Mouse (Mus musculus): Measurements from ENCODE around the gene Celf5. TPM values are rescaled to one million over a fixed set of nuclear protein-coding genes. Genes with fewer than 3 reads are reported as not detected.

The Celf5 gene
- polyA plus RNA-seq, 1 experiment = not detected

DNA sequence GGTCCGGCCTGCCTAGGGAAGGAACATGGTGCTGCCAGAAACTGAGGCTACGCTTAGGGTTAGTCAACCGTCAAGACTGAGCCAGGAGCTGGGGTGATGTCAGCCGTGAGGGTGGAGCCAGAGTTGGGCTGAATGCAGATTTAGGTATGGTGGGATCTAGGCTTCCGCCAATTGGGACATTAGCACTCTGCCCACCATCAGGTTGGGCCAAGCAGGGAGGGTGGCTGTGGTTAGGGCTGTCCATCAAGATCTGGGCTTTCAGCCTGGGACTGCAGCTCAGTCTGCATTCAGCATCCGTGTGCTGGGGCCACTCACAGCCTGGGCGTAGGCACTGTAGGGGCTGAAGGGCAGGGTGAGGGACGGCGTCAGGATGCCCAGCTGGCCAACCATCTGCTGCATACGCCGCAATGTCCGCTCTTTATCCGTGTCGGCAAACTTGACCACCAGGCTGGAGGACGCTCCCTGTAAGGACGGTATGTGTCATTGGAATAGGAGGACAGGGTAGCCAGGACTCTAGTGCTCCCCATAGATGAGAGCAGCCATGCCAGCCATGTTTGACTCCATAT is 14.8 kb downstream of the Celf5 start:
- Histone ChIP-seq H3K9me3 (ENCODE audit: control insufficient read depth, low read length) (peaks cover 2% of the 10 kb centered on the region; the same call in 1 of the 2 replicates), H3K36me3 (ENCODE audit: control insufficient read depth) (no peaks in the 10 kb centered on the region), H3K4me1 (ENCODE audit: control insufficient read depth) (peaks cover 18% of the 10 kb centered on the region), H3K27me3 (ENCODE audit: control insufficient read depth) (peaks cover 93% of the 10 kb centered on the region), H3K4me3 (replicated peaks) (no peak overlapping the region)
- TF ChIP-seq TAL1 (IDR thresholded peaks at IDR 0.05; ENCODE audit: low read length) (no peak), GATA1 (IDR thresholded peaks at IDR 0.05; ENCODE audit: low read length) (no peak)

DNA sequence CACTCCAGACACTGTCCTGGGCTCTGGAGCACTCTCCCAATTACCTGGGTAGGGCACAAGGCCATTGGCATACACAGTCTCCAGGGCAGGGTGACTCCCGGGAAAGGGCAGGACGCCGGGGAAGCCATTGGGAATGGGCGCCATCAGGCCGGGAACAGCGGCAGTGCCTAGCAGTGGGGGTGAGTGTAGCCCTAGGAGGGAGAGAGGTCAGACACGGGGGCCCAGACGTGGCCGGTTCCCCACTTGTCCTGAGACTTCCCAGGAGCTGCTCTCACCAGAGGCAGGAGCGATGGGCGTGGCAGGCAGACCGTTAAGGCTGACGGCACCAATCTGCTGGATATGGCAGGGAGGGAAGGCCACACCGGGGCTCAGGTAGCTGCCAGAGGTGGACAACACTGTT is 15.6 kb downstream of the Celf5 start:
- Histone ChIP-seq H3K4me1 (ENCODE audit: control insufficient read depth) (peaks cover 22% of the 10 kb centered on the region), H3K27me3 (ENCODE audit: control insufficient read depth) (peaks cover 93% of the 10 kb centered on the region), H3K9me3 (ENCODE audit: control insufficient read depth, low read length) (peaks cover 2% of the 10 kb centered on the region; the same call in 1 of the 2 replicates), H3K36me3 (ENCODE audit: control insufficient read depth) (no peaks in the 10 kb centered on the region), H3K4me3 (replicated peaks) (no peak overlapping the region)
- TF ChIP-seq TAL1 (IDR thresholded peaks at IDR 0.05; ENCODE audit: low read length) = no peak
- no peak for TF ChIP-seq GATA1 (IDR thresholded peaks at IDR 0.05; ENCODE audit: low read length)

DNA sequence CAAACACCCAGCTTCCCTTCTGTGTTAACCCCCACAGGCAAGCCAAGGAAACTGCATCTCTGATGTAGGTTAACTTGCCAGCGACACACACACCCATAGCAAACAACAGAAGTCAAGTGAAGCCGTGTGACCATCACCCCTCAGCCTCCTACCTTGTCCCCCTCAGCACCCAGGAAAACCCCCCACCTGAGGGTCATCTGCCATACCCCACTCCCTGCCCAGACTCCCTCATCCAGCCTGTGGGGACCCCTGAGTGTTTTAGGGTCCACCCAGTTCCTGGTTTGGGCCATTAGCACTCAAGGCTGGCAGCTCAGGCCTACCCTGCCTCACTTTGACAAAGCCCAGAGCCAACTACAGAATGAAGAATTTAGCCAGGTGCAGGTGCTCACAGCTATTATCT is 16.4 kb downstream of the Celf5 start:
- Histone ChIP-seq H3K4me1 (ENCODE audit: control insufficient read depth) (peaks cover 22% of the 10 kb centered on the region), H3K27me3 (ENCODE audit: control insufficient read depth) (peaks cover 95% of the 10 kb centered on the region), H3K4me3 (replicated peaks) (no peak overlapping the region), H3K36me3 (ENCODE audit: control insufficient read depth) (no peaks in the 10 kb centered on the region), H3K9me3 (ENCODE audit: control insufficient read depth, low read length) (peaks cover 2% of the 10 kb centered on the region; the same call in 1 of the 2 replicates)
- TF ChIP-seq GATA1 (IDR thresholded peaks at IDR 0.05; ENCODE audit: low read length) (no peak), TAL1 (IDR thresholded peaks at IDR 0.05; ENCODE audit: low read length) (no peak)

DNA sequence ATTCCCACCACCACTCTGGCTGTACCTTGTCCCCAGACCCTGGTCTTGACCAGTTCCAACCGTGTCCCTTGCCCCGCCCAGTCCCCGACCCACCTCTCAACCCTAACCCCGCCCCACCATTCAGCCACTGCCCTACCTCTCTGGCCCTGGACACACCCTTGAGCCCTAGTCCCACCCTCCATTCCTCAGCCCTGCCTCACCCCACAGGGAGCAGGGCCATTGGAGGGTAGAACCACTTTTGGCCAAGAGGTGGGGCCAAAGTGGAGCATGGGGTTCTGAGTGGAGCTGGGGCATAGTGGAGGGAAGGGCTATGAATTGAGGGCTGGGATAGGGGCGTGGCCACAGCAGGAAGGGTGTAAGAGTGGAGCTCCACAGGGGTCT is 17.3 kb downstream of the Celf5 start:
- Histone ChIP-seq H3K4me3 (replicated peaks) (no peak overlapping the region), H3K9me3 (ENCODE audit: control insufficient read depth, low read length) (peaks cover 2% of the 10 kb centered on the region; the same call in 1 of the 2 replicates), H3K36me3 (ENCODE audit: control insufficient read depth) (no peaks in the 10 kb centered on the region), H3K27me3 (ENCODE audit: control insufficient read depth) (peaks cover 96% of the 10 kb centered on the region), H3K4me1 (ENCODE audit: control insufficient read depth) (peaks cover 22% of the 10 kb centered on the region)
- TF ChIP-seq TAL1 (IDR thresholded peaks at IDR 0.05; ENCODE audit: low read length) = no peak
- TF ChIP-seq GATA1 (IDR thresholded peaks at IDR 0.05; ENCODE audit: low read length) = no peak

DNA sequence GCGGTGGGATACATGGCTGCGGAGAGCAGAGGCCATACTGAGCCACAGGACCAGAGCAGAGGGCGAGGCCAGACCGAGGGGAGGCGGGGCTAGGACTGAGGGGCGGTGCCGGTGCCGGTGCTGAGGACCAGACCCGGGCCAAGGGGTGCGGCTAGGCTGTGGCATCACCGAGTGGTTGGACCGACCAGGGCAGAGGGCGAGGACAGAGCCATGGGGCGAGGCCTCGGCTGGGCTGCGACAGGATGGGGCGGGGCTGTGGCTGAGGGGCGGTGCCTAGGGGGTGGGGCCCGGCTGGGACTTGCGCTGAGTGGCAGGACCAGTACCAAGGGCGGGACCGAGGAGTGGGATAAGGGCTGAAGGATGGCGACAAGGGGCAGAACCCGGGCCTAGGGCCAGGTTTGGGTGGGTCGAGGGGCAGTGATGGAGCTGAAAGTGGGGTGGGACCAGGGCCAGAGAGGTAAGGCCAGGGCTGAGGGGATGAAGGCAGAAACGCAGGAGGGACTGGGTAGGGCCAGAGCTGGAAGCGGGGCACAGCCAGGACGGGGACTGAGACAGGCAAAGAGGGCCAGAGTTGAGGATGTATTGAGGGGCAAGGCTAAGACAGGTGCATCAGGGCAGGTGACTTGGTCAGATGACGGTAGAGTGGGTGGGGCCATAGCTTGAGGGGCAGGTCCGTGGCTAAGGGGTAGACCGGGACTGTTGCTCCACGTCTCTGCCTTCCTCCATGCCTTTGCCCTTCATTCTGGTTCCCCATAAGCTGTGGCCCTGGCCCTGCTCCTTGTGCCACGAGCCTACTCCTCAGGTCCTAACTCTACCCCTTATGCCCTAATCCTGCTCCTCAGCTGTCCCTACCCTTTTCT is 17.9 kb downstream of the Celf5 start:
- Histone ChIP-seq H3K27me3 (ENCODE audit: control insufficient read depth) (peaks cover 98% of the 10 kb centered on the region), H3K4me3 (replicated peaks) (peak overlapping the region; percentile 43), H3K9me3 (ENCODE audit: control insufficient read depth, low read length) (peaks cover 2% of the 10 kb centered on the region; the same call in 1 of the 2 replicates), H3K4me1 (ENCODE audit: control insufficient read depth) (peaks cover 22% of the 10 kb centered on the region), H3K36me3 (ENCODE audit: control insufficient read depth) (no peaks in the 10 kb centered on the region)
- no peak for TF ChIP-seq TAL1 (IDR thresholded peaks at IDR 0.05; ENCODE audit: low read length)
- no peak for TF ChIP-seq GATA1 (IDR thresholded peaks at IDR 0.05; ENCODE audit: low read length)

DNA sequence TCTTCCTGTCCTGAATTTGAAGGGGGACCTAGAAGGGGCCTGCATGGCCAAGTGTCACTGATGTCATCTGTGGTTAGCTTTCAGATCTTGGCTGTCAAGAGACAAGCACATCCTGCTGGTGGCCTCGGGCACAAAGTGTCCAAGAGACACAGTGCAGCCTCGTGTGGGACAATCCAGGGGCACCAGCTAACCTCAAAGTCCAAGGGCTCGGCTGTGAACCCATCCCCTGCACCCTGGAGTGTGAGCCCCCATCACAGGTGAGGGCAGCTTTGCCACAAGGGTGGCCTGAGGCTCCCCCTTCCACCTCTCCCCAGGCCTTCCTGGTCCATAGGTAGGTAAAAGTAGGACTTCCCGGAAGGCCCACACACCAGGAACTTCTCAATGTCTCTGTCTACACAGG is 19.0 kb downstream of the Celf5 start:
- TF ChIP-seq GATA1 (IDR thresholded peaks at IDR 0.05; ENCODE audit: low read length) (no peak), TAL1 (IDR thresholded peaks at IDR 0.05; ENCODE audit: low read length) (no peak)
- H3K4me1 ChIP-seq (ENCODE audit: control insufficient read depth) = peaks cover 22% of the 10 kb centered on the region
- H3K4me3 ChIP-seq (replicated peaks) = no peak overlapping the region
- H3K36me3 ChIP-seq (ENCODE audit: control insufficient read depth) = no peaks in the 10 kb centered on the region
- peaks cover 98% of the 10 kb centered on the region for H3K27me3 ChIP-seq (ENCODE audit: control insufficient read depth)
- H3K9me3 ChIP-seq (ENCODE audit: control insufficient read depth, low read length) = peaks cover 2% of the 10 kb centered on the region; the same call in 1 of the 2 replicates

DNA sequence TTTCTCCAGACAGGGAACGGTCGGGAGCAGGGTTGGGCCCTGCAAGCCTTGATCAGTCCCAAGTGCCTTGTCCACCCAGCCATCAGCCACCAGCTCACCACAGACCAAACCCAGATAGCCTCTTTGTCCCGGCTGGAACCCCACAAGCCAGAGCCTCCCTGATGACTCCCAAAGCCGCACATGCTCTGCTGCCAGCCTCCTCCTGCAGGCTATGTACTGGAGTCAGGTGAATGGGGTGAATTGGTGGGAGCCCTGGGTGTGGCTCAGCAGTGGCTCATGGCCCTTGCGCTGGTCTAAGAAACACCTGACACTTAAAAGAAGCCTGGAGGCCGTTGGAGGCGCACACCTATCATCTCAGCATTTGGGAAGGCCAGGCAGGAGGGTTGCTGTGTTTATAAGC is 19.6 kb downstream of the Celf5 start:
- peaks cover 22% of the 10 kb centered on the region for H3K4me1 ChIP-seq (ENCODE audit: control insufficient read depth)

DNA sequence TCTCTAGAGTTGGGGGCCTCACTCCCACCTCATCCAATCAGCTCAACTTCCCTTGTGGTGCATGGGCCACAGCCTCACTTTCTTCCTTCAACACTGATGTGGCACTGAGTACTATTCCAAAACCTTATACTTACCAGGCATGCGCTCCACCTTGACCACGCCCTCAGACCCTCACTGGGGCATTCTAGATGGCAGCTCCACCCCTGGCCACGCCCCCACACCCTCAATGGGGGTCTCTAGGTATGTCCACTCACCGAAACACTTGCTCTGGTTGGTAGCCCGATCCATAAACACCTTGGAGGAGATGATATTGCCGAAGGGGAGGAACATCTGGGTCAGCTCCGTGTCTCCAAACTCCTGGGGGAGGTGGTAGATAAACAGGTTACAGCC is 20.1 kb downstream of the Celf5 start:
- TF ChIP-seq GATA1 (IDR thresholded peaks at IDR 0.05; ENCODE audit: low read length) = no peak
- Histone ChIP-seq H3K36me3 (ENCODE audit: control insufficient read depth) (no peaks in the 10 kb centered on the region), H3K9me3 (ENCODE audit: control insufficient read depth, low read length) (peaks cover 2% of the 10 kb centered on the region; the same call in 1 of the 2 replicates), H3K4me1 (ENCODE audit: control insufficient read depth) (peaks cover 24% of the 10 kb centered on the region), H3K4me3 (replicated peaks) (no peak overlapping the region), H3K27me3 (ENCODE audit: control insufficient read depth) (peaks cover 96% of the 10 kb centered on the region)

More for the DNA sequence above, 19.6 kb downstream of the Celf5 start:
- H3K36me3 ChIP-seq (ENCODE audit: control insufficient read depth) = no peaks in the 10 kb centered on the region
- H3K27me3 ChIP-seq (ENCODE audit: control insufficient read depth) = peaks cover 96% of the 10 kb centered on the region
- H3K4me3 ChIP-seq (replicated peaks) = no peak overlapping the region
- peaks cover 2% of the 10 kb centered on the region; the same call in 1 of the 2 replicates for H3K9me3 ChIP-seq (ENCODE audit: control insufficient read depth, low read length)
- TF ChIP-seq GATA1 (IDR thresholded peaks at IDR 0.05; ENCODE audit: low read length) = no peak

DNA sequence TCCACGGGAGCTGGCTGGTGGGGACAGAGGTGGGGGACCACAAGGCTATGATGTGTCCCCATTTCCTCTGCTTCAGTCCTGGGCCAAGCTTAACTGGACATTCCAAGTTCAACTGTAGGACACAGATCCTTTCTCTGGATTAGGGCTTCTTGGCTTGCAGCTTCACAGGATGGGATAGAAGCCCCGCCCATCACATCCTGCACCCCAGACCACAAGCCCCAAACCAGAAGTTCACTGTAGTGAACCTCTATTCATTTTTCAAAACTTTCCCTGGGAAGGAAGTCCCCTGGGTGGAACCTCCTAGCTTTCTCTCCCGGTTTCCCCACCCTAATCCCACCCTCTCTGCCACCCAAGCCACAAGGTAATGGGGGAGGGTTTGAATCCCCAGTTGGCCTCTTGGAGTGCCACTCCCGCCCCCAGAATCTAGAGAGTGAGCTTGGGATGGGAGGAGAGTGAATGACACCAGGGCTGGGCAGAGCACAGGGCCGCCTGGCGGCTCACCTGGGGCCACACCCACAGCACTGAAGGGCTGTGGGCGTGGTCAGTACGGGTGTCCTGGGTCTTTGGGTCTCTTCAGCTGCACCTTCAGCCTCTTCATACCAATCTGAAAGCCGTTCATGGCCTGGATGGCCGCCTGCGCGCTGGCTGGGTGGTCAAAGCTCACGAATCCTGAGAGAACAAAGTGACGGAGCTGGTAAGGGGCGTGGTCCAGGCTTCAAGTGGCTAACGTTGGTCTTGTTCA is 20.7 kb downstream of the Celf5 start:
- Histone ChIP-seq H3K36me3 (ENCODE audit: control insufficient read depth) (no peaks in the 10 kb centered on the region), H3K27me3 (ENCODE audit: control insufficient read depth) (peaks cover 96% of the 10 kb centered on the region), H3K4me1 (ENCODE audit: control insufficient read depth) (peaks cover 30% of the 10 kb centered on the region), H3K4me3 (replicated peaks) (no peak overlapping the region), H3K9me3 (ENCODE audit: control insufficient read depth, low read length) (peaks cover 2% of the 10 kb centered on the region; the same call in 1 of the 2 replicates)
- TF ChIP-seq TAL1 (IDR thresholded peaks at IDR 0.05; ENCODE audit: low read length) (no peak), GATA1 (IDR thresholded peaks at IDR 0.05; ENCODE audit: low read length) (no peak)

Measured in erythroblast, embryonic 14.5 days (primary cell).